Mouse (Mus musculus) neural tube, embryonic 11.5 days (tissue): ENCODE measurements around the gene Rab8a. TPM values are rescaled to one million over a fixed set of nuclear protein-coding genes. Genes with fewer than 3 reads are reported as not detected.

Experiments used
- ATAC-seq: fragments of 200-750 bp; cut with Nextera tagmentation; 2 replicates; pipeline ENCODE4 v1.8.0; 2017; ENCODE audit warnings: moderate number of reproducible peaks, mild to moderate bottlenecking, moderate TSS enrichment, moderate library complexity; ENCODE audit not compliant: insufficient read depth, low FRiP score, low TSS enrichment
- DNase-seq: peaks from one replicate; pipeline ENCODE4 v3.0.0-alpha.2; 2015; ENCODE audit warnings: low spot score
- H3K27ac ChIP-seq: fragments of 300-500 bp; sonication (generic); 2 replicates; pipeline ENCODE4 v1.5.1; 2014; ENCODE audit warnings: low read depth, mild to moderate bottlenecking, low read length
- H3K27me3 ChIP-seq: fragments of 300-500 bp; sonication (generic); 2 replicates; pipeline ENCODE4 v1.6.1; 2014; ENCODE audit warnings: mild to moderate bottlenecking, low read length, mixed read lengths; ENCODE audit not compliant: control insufficient read depth, insufficient read depth
- H3K36me3 ChIP-seq: fragments of 300-500 bp; sonication (generic); 2 replicates; pipeline ENCODE4 v1.6.1; 2014; ENCODE audit warnings: mild to moderate bottlenecking, low read length, moderate library complexity, mixed read lengths; ENCODE audit not compliant: control insufficient read depth, insufficient read depth
- H3K4me1 ChIP-seq: fragments of 300-500 bp; sonication (generic); 2 replicates; pipeline ENCODE4 v1.6.1; 2014; ENCODE audit warnings: low read length, mixed read lengths; ENCODE audit not compliant: control insufficient read depth, insufficient read depth
- H3K4me2 ChIP-seq: fragments of 300-500 bp; sonication (generic); 2 replicates; pipeline ENCODE4 v1.6.1; 2014; ENCODE audit warnings: low read depth, mild to moderate bottlenecking, moderate library complexity
- H3K4me3 ChIP-seq: fragments of 300-500 bp; sonication (generic); 2 replicates; pipeline ENCODE4 v1.5.1; 2014; ENCODE audit warnings: low read depth, low read length
- H3K9ac ChIP-seq: fragments of 300-500 bp; sonication (generic); 2 replicates; pipeline ENCODE4 v1.6.1; 2014; ENCODE audit warnings: mild to moderate bottlenecking, low read length
- H3K9me3 ChIP-seq: fragments of 300-500 bp; sonication (generic); 2 replicates; pipeline ENCODE4 v1.6.1; 2016; ENCODE audit warnings: low read length; ENCODE audit not compliant: control insufficient read depth
- WGBS: fragments of 180-500 bp; shearing (Covaris S2); extraction: QIAGEN DNeasy Blood & Tissue Kit; methylation state at CpG from one replicate; pipeline ENCODE4 v1.1.7; 2014; 5-methylcytosine and 5-hydroxymethylcytosine counted together
- polyA plus RNA-seq: library from polyadenylated mRNA; unstranded; fragments of >200 nt; fragmentation: Nextera tagmentation; extraction: Ambion mirVana; gene quantifications from 2 replicates; pipeline ENCODE4 v1.2.1, GENCODE M21; 2014

Rab8a gene
- polyA plus RNA-seq, 1 experiment from 2014 or later: 110 TPM

GRCm38 (mm10) chr8:72158096-72158495 lies 2.9 kb upstream of the Rab8a start:
- Histone ChIP-seq H3K27ac (no peak overlapping the region), H3K4me3 (no peak overlapping the region), H3K4me1 (peaks cover 8% of the 10 kb centered on the region), H3K36me3 (no peaks in the 10 kb centered on the region), H3K4me2 (no peak overlapping the region), H3K27me3 (no peaks in the 10 kb centered on the region), H3K9ac (no peak overlapping the region), H3K9me3 (no peaks in the 10 kb centered on the region)
- 90% methylated on average over 2 of the region's 2 CpGs for WGBS
- ATAC-seq: no peak
- no peak for DNase-seq

DNA sequence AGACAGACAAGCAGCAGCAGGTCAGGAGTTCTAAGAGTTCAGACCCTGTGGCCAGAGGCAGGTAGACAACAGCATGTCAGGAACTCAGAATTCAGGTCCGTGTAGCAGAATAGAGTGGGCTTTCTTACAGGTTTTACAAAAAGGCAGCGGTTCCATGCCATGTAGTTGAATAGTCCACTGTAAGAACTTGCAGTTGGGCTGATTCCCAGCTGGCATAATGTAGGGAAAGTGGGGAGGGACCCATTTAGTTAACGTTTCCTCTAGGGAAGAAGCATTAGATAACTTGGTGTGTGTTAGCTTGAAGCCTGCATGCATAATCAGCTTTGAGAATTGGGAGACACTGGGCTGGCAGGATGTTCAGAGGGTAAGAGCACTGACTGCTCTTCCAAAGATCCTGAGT lies 2.3 kb upstream of the Rab8a start:
- Histone ChIP-seq H3K27me3 (no peaks in the 10 kb centered on the region), H3K4me2 (no peak overlapping the region), H3K36me3 (no peaks in the 10 kb centered on the region), H3K27ac (no peak overlapping the region), H3K9me3 (no peaks in the 10 kb centered on the region), H3K9ac (no peak overlapping the region), H3K4me3 (no peak overlapping the region), H3K4me1 (peaks cover 8% of the 10 kb centered on the region)
- 81% methylated on average over 3 of the region's 3 CpGs for WGBS
- ATAC-seq (no peak), DNase-seq (no peak)

DNA sequence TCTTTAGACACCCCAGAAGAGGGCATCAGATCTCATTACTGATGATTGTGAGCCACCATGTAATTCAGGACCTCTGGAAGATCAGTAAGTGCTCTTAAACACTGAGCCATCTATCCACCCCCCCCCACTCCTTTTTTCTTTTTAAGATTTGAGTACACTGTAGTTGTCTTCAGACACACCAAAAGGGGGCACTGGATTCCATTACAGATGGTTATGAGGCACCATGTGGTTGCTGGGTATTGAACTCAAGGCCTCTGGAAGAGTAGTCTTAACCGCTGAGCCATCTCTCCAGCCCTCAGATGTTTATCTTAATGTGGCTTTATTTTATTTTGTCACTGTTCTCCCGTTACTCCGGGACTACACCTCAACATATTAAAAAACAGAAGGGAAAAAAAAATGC lies 993 bp upstream of the Rab8a start:
- no peak for ATAC-seq
- Histone ChIP-seq H3K4me3 (no peak overlapping the region), H3K4me2 (peak overlapping the region; percentile 33), H3K4me1 (peaks cover 8% of the 10 kb centered on the region), H3K9me3 (no peaks in the 10 kb centered on the region), H3K9ac (no peak overlapping the region), H3K27me3 (no peaks in the 10 kb centered on the region), H3K27ac (no peak overlapping the region), H3K36me3 (no peaks in the 10 kb centered on the region; the same call in 1 of the 2 replicates)
- DNase-seq: no peak
- 75% methylated on average over 3 of the region's 3 CpGs for WGBS

DNA sequence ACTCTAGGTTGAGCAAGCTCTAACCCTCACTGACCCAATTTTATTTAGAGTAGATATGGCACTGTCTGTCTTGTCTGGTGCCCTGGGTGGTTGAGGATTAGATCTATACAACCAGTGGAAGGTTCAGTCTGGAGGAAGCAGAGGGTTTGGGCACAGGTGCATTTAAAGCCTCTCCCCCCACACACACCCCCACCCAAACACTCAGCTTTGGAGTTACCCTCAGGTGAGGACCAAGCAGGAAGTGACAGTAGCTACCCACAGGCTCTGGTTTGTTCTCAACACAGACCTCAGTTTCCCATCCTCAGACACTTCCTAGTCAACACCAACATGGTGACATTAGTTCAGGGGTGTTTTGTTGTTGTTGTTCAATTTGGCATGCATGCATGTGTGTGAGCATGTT lies 1.8 kb downstream of the Rab8a start:
- Histone ChIP-seq H3K4me3 (no peak overlapping the region), H3K27ac (no peak overlapping the region), H3K9ac (no peak overlapping the region), H3K4me2 (no peak overlapping the region), H3K9me3 (no peaks in the 10 kb centered on the region), H3K27me3 (no peaks in the 10 kb centered on the region), H3K36me3 (no peaks in the 10 kb centered on the region; the same call in 1 of the 2 replicates), H3K4me1 (peaks cover 8% of the 10 kb centered on the region)
- ATAC-seq: no peak
- no peak for DNase-seq

DNA sequence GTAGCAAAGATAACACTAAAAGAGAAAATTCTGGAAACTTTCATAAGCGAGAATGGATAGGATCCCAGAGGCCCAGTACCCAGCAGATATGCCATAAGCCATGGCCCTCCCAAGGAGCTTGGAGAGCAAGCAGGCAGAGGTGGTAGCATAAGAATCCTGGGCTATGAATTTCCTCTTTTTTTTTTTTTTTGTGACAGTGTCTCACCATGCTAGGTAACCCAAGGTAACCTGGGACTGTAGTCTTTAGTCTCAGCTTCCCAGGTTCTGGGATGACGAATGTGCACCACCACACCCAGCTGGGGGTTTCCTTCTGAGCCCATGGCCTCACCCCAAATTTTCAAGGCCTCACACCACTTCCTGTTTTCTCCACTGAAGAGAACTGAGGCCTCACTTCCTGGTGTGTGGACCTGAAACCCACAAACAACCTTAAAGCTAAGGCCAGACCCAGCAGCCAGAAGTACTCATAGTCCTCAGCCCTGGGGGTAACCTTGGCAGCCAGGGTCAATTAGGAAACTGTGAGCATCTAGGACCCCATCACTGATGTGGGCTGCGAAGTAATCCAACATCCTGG lies 8.2 kb downstream of the Rab8a start:
- Histone ChIP-seq H3K27ac (no peak overlapping the region), H3K4me1 (no peaks in the 10 kb centered on the region), H3K9me3 (no peaks in the 10 kb centered on the region), H3K4me3 (no peak overlapping the region), H3K4me2 (no peak overlapping the region), H3K9ac (no peak overlapping the region), H3K27me3 (no peaks in the 10 kb centered on the region), H3K36me3 (peaks cover 22% of the 10 kb centered on the region)
- 93% methylated on average over 3 of the region's 3 CpGs for whole genome bisulfite sequencing
- DNase-seq (no peak), ATAC-seq (no peak)

DNA sequence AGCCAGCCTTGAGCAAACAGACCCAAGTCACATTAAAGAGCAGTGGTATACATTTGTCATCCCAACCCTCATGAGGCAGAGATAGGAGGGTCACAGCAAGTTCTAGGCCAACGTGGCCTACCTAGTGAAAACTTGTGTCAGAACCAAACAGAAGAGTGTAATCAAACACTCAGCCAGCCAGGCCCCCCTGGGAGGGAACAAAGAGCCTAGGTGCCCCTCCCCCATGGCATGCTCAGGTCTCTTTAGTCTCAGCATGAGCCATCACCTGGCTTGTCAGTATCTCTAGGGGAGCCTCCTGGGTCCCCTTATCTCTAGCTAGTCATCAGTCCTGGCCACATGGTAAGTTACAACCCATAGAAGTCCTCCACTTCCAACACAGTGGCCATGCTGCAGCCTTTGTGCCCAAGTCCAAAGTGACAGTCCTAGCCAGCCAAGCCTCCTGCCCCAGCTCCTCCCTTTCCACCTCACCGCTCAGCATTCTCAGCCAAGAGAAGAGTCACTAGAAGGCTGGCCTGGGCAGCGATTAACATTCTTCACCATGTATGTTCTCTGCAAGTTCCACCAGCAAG lies 8.8 kb downstream of the Rab8a start:
- Histone ChIP-seq H3K9me3 (no peaks in the 10 kb centered on the region), H3K4me3 (no peak overlapping the region), H3K27me3 (no peaks in the 10 kb centered on the region), H3K9ac (no peak overlapping the region), H3K4me1 (no peaks in the 10 kb centered on the region), H3K36me3 (peaks cover 22% of the 10 kb centered on the region), H3K27ac (no peak overlapping the region), H3K4me2 (no peak overlapping the region)
- ATAC-seq (no peak), DNase-seq (no peak)
- 83% methylated on average over 3 of the region's 3 CpGs for WGBS

- Histone ChIP-seq H3K9ac (no peak overlapping the region), H3K9me3 (no peaks in the 10 kb centered on the region), H3K4me3 (no peak overlapping the region), H3K4me1 (no peaks in the 10 kb centered on the region), H3K27me3 (no peaks in the 10 kb centered on the region), H3K27ac (no peak overlapping the region), H3K4me2 (no peak overlapping the region), H3K36me3 (peaks cover 28% of the 10 kb centered on the region)
- DNase-seq (peak; percentile 69), ATAC-seq (peak; percentile 66)
- WGBS: 58% methylated on average over 5 of the region's 5 CpGs
These were observed 16.4 kb downstream of the Rab8a start for GRCm38 (mm10) chr8:72177346-72177925.

DNA sequence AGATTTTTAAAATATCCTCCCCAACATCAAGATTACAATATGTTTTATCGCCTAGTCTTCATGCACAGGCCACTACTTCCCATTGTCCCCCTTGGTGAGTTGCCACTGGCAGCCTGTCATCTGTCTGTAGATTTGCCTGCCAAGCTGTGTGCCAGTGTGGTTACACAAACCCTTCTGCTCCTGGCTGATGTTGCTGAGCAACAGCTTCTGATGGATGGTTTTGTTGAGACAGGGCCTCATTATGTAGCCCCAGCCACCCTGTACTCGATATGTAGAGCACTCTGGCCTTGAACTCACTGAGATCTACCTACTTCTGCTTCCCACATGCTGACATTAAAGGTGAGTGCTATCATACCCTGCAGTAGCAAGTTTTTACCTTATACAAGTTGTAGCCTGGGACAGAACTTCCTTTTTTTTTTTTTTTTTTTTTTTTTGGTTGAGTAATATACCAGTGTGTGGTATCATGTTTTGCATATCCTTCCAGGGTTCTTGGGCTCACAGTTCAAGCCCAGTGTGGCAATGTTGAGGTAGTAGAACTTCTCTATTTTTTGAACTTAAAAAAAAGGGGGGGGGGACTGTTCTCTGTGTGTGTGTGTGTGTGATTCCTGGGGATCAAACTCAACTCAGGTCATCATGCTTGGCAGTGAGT lies 22.7 kb downstream of the Rab8a start:
- DNase-seq: no peak
- H3K4me3 ChIP-seq: no peak overlapping the region
- no peak for ATAC-seq
- H3K27ac ChIP-seq: no peak overlapping the region
- no peaks in the 10 kb centered on the region for H3K4me1 ChIP-seq
- H3K9me3 ChIP-seq: no peaks in the 10 kb centered on the region
- H3K4me2 ChIP-seq: no peak overlapping the region
- no peak overlapping the region for H3K9ac ChIP-seq
- H3K27me3 ChIP-seq: no peaks in the 10 kb centered on the region
- peaks cover 9% of the 10 kb centered on the region; the same call in 1 of the 2 replicates for H3K36me3 ChIP-seq
- WGBS: 76% methylated on average over 2 of the region's 2 CpGs
